Mouse (Mus musculus) MEL (cell line): ENCODE results near the gene Rph3al. TPM values are rescaled to one million over a fixed set of nuclear protein-coding genes. Genes with fewer than 3 reads are reported as not detected.

ENCODE experiments used
- DNase-seq: peaks from one replicate; pipeline ENCODE4 v3.0.0; 2011; ENCODE audit warnings: low read depth, low spot score
- H3K27ac ChIP-seq: 2 replicates; pipeline ENCODE4 v1.5.1; 2012; ENCODE audit warnings: low read depth, mild to moderate bottlenecking, control low read depth, low read length, moderate library complexity; ENCODE audit not compliant: control insufficient read depth
- H3K27me3 ChIP-seq, 2 experiments: fragments of 150-350 bp in 1 of 2; sonication (generic) in 1 of 2; 2 replicates each; pipeline ENCODE4 v1.6.1; 2012; ENCODE audit warnings: low read length in 2 of 2, mild to moderate bottlenecking in 2 of 2, improper control_type of control experiment in 1 of 2, moderate library complexity in 1 of 2; ENCODE audit not compliant: insufficient read depth in 2 of 2, control insufficient read depth in 1 of 2
- H3K36me3 ChIP-seq, 2 experiments: 2 replicates each; pipeline ENCODE4 v1.6.1; 2012 to 2014; ENCODE audit warnings: low read length in 2 of 2, improper control_type of control experiment in 1 of 2, inconsistent platforms in 1 of 2, mild to moderate bottlenecking in 1 of 2; ENCODE audit not compliant: insufficient read depth in 2 of 2, control insufficient read depth in 1 of 2
- H3K4me1 ChIP-seq, 2 experiments: fragments of 150-350 bp in 1 of 2; sonication (generic) in 1 of 2; 2 replicates each; pipeline ENCODE4 v1.6.1; 2012; ENCODE audit warnings: low read length in 2 of 2, improper control_type of control experiment in 1 of 2, mild to moderate bottlenecking in 1 of 2; ENCODE audit not compliant: insufficient read depth in 2 of 2, control insufficient read depth in 1 of 2
- H3K4me3 ChIP-seq, 2 experiments: fragments of 150-350 bp in 1 of 2; sonication (generic) in 1 of 2; 2 replicates each; pipeline ENCODE4 v1.5.1; 2012; ENCODE audit warnings: low read depth in 2 of 2, low read length in 2 of 2, mild to moderate bottlenecking in 2 of 2, moderate library complexity in 2 of 2, control low read depth in 1 of 2, improper control_type of control experiment in 1 of 2; ENCODE audit not compliant: control insufficient read depth in 1 of 2, insufficient read depth in 1 of 2
- H3K79me2 ChIP-seq: 2 replicates; pipeline ENCODE4 v1.6.1; 2012; ENCODE audit warnings: mild to moderate bottlenecking, low read length, moderate library complexity; ENCODE audit not compliant: control insufficient read depth, poor library complexity, insufficient read depth
- H3K9ac ChIP-seq: 2 replicates; pipeline ENCODE4 v1.6.1; 2012; ENCODE audit warnings: low read depth, mild to moderate bottlenecking, control low read depth, low read length, moderate library complexity; ENCODE audit not compliant: control insufficient read depth, poor library complexity, severe bottlenecking
- H3K9me3 ChIP-seq: fragments of 150-350 bp; sonication (generic); replicated peaks from 2 replicates; pipeline ENCODE4 v1.6.1; 2012; ENCODE audit warnings: mild to moderate bottlenecking, low read length, improper control_type of control experiment, moderate library complexity; ENCODE audit not compliant: insufficient read depth
- BHLHE40 ChIP-seq: IDR thresholded peaks from 2 replicates; pipeline ENCODE4 v1.6.1; 2012; ENCODE audit warnings: low read depth, mild to moderate bottlenecking, inconsistent platforms, low read length, improper control_type of control experiment, borderline replicate concordance
- CHD1 ChIP-seq: IDR thresholded peaks from 2 replicates; pipeline ENCODE4 v1.6.1; 2012; ENCODE audit warnings: low read depth, mild to moderate bottlenecking, inconsistent platforms, low read length, improper control_type of control experiment
- CHD2 ChIP-seq: IDR thresholded peaks from 2 replicates; pipeline ENCODE4 v1.6.1; 2011; ENCODE audit warnings: low read length, improper control_type of control experiment
- ELF1 ChIP-seq: IDR thresholded peaks from 2 replicates; pipeline ENCODE4 v1.6.1; 2014; ENCODE audit warnings: low read depth, mild to moderate bottlenecking, inconsistent platforms, low read length, improper control_type of control experiment, moderate library complexity
- ETS1 ChIP-seq: IDR thresholded peaks from 2 replicates; pipeline ENCODE4 v1.6.1; 2012; ENCODE audit warnings: low read depth, mild to moderate bottlenecking, inconsistent platforms, low read length, improper control_type of control experiment, moderate library complexity
- GABPA ChIP-seq: IDR thresholded peaks from 2 replicates; pipeline ENCODE4 v1.6.1; 2012; ENCODE audit warnings: low read depth, mild to moderate bottlenecking, inconsistent platforms, low read length, improper control_type of control experiment, moderate library complexity
- MAZ ChIP-seq: IDR thresholded peaks from 2 replicates; pipeline ENCODE4 v1.6.1; 2012; ENCODE audit warnings: low read depth, mild to moderate bottlenecking, inconsistent platforms, low read length, improper control_type of control experiment
- MXI1 ChIP-seq: IDR thresholded peaks from 2 replicates; pipeline ENCODE4 v1.6.1; 2011; ENCODE audit warnings: mild to moderate bottlenecking, low read depth, low read length, improper control_type of control experiment
- NELFE ChIP-seq: IDR thresholded peaks from 2 replicates; pipeline ENCODE4 v1.6.1; 2011; ENCODE audit warnings: low read depth, low read length, improper control_type of control experiment
- POLR2AphosphoS2 ChIP-seq: IDR thresholded peaks from 2 replicates; pipeline ENCODE4 v1.6.1; 2011; ENCODE audit warnings: low read length, improper control_type of control experiment
- RCOR1 ChIP-seq: IDR thresholded peaks from 2 replicates; pipeline ENCODE4 v1.6.1; 2012; ENCODE audit warnings: low read depth, mild to moderate bottlenecking, inconsistent platforms, low read length, improper control_type of control experiment
- SIN3A ChIP-seq: IDR thresholded peaks from 2 replicates; pipeline ENCODE4 v1.6.1; 2012; ENCODE audit warnings: low read length, improper control_type of control experiment, inconsistent platforms
- TBP ChIP-seq: IDR thresholded peaks from 2 replicates; pipeline ENCODE4 v1.8.0; 2011; ENCODE audit warnings: low read depth, low read length, improper control_type of control experiment
- UBTF ChIP-seq: IDR thresholded peaks from 2 replicates; pipeline ENCODE4 v1.6.1; 2012; ENCODE audit warnings: low read depth, mild to moderate bottlenecking, inconsistent platforms, low read length, improper control_type of control experiment, moderate library complexity, borderline replicate concordance; ENCODE audit not compliant: insufficient read depth
- USF2 ChIP-seq, 2 experiments: IDR thresholded peaks; 2 replicates each; pipeline ENCODE4 v1.6.1; 2011 to 2012; ENCODE audit warnings: improper control_type of control experiment in 2 of 2, low read length in 2 of 2, borderline replicate concordance in 1 of 2, inconsistent platforms in 1 of 2, low read depth in 1 of 2, mild to moderate bottlenecking in 1 of 2; ENCODE audit not compliant: insufficient read depth in 1 of 2
- ZC3H11A ChIP-seq: IDR thresholded peaks from 2 replicates; pipeline ENCODE4 v1.6.1; 2012; ENCODE audit warnings: low read depth, mild to moderate bottlenecking, inconsistent platforms, low read length, improper control_type of control experiment
- ZKSCAN1 ChIP-seq: IDR thresholded peaks from 2 replicates; pipeline ENCODE4 v1.6.1; 2012; ENCODE audit warnings: low read depth, mild to moderate bottlenecking, inconsistent platforms, low read length, improper control_type of control experiment, moderate library complexity
- ZMIZ1 ChIP-seq: IDR thresholded peaks from 2 replicates; pipeline ENCODE4 v1.6.1; 2012; ENCODE audit warnings: low read depth, mild to moderate bottlenecking, inconsistent platforms, low read length, improper control_type of control experiment, moderate library complexity
- polyA plus RNA-seq, 2 experiments: library from polyadenylated mRNA; stranded (reverse) in 1 of 2; unstranded in 1 of 2; fragments of >175 nt in 1 of 2; fragments of >200 nt in 1 of 2; gene quantifications; 2 replicates each; pipeline versions ENCODE4 v1.2.1 to v1.2.4; 2012; ENCODE audit warnings: low replicate concordance in 2 of 2, low read depth in 1 of 2; ENCODE audit not compliant: insufficient read length in 2 of 2, insufficient read depth in 1 of 2, missing spikeins in 1 of 2
- total RNA-seq: library from RNA; depleted of rRNA; stranded (reverse); fragments of 300-350 nt; gene quantifications from 2 replicates; pipeline ENCODE4 v1.2.3, GENCODE M21; 2012

Gene Rph3al
- total and polyA plus RNA-seq, 3 experiments = 9.4 to 23.0 TPM; not detected in 1

GRCm38 (mm10) chr11:75934425-75934824 is 3.8 kb downstream of the Rph3al start:
- Histone ChIP-seq H3K79me2 (no peaks in the 10 kb centered on the region), H3K36me3 (peaks cover 0 to 12% of the 10 kb centered on the region in 2 experiments; a peak in 2 of 4 replicates), H3K4me3 (no peak overlapping the region), H3K4me1 (peaks cover 17 to 30% of the 10 kb centered on the region in 2 experiments), H3K9me3 (no peaks in the 10 kb centered on the region)
- no peak for TF ChIP-seq NELFE
- TF ChIP-seq, all 39 proteins: peak for 0
- Histone ChIP-seq H3K27ac (no peak overlapping the region), H3K9ac (no peak overlapping the region), H3K27me3 (no peaks in the 10 kb centered on the region)
- no peak for DNase-seq

- no peak overlapping the region for H3K4me3 ChIP-seq
- no peaks in the 10 kb centered on the region for H3K27me3 ChIP-seq
- DNase-seq = no peak
- H3K36me3 ChIP-seq = peaks cover 0 to 12% of the 10 kb centered on the region in 2 experiments; a peak in 2 of 4 replicates
- H3K9me3 ChIP-seq = no peaks in the 10 kb centered on the region
- no peak overlapping the region for H3K27ac ChIP-seq
- peaks cover 19 to 30% of the 10 kb centered on the region in 2 experiments for H3K4me1 ChIP-seq
- no peak overlapping the region for H3K9ac ChIP-seq
- TF ChIP-seq RCOR1 = no peak
- no peak for TF ChIP-seq BHLHE40
- no peak for TF ChIP-seq GABPA
- TF ChIP-seq USF2 (IDR thresholded peaks at IDR 0.05; ENCODE audit: borderline replicate concordance in 1 of 2, insufficient read depth in 1 of 2, low read depth in 1 of 2, low read length in 2 of 2) = no peak
- no peak for TF ChIP-seq CHD2
- no peak for TF ChIP-seq ETS1
- TF ChIP-seq TBP = no peak
- TF ChIP-seq ZKSCAN1 = no peak
- TF ChIP-seq MXI1 = no peak
- TF ChIP-seq ZC3H11A = no peak
- TF ChIP-seq MAZ = no peak
- TF ChIP-seq UBTF = no peak
- no peak for TF ChIP-seq POLR2AphosphoS2
- no peak for TF ChIP-seq ELF1
- TF ChIP-seq CHD1 = no peak
- no peak for TF ChIP-seq SIN3A
- TF ChIP-seq ZMIZ1 = no peak
- TF ChIP-seq, all 39 proteins: peak for 0
- no peaks in the 10 kb centered on the region for H3K79me2 ChIP-seq
These were observed 4.9 kb downstream of the Rph3al start for GRCm38 (mm10) chr11:75933371-75933770.
